Mouse (Mus musculus) forebrain, embryonic 15.5 days (tissue): ENCODE measurements at regions not wholly inside any gene's neighbourhood (a gene's known extent, or its start where the extent isn't known, plus 50 kb on each side); places are given as distances from the start of the nearest gene placed in this dataset.
A peak's percentile ranks its signal among the peaks of the same experiment; 100 is the strongest.

Source experiments
- ATAC-seq: fragments of 200-750 bp; cut with Nextera tagmentation; replicated peaks from 2 replicates; pipeline ENCODE4 v1.8.0; 2017; ENCODE audit warnings: mild to moderate bottlenecking, moderate TSS enrichment, moderate library complexity
- H3K27ac ChIP-seq: fragments of 300-500 bp; sonication (generic); replicated peaks from 2 replicates; pipeline ENCODE4 v1.5.1; 2015; ENCODE audit warnings: mild to moderate bottlenecking, inconsistent platforms
- H3K27me3 ChIP-seq: fragments of 300-500 bp; sonication (generic); 2 replicates; pipeline ENCODE4 v1.6.1; 2015; ENCODE audit warnings: inconsistent platforms
- H3K36me3 ChIP-seq: fragments of 300-500 bp; sonication (generic); 2 replicates; pipeline ENCODE4 v1.6.1; 2015; ENCODE audit warnings: mild to moderate bottlenecking, inconsistent platforms
- H3K4me1 ChIP-seq: fragments of 300-500 bp; sonication (generic); 2 replicates; pipeline ENCODE4 v1.6.1; 2015; ENCODE audit warnings: inconsistent platforms
- H3K4me2 ChIP-seq: fragments of 300-500 bp; sonication (generic); replicated peaks from 2 replicates; pipeline ENCODE4 v1.6.1; 2015; ENCODE audit warnings: mild to moderate bottlenecking, inconsistent platforms
- H3K4me3 ChIP-seq: fragments of 300-500 bp; sonication (generic); 2 replicates; pipeline ENCODE4 v1.5.1; 2015; ENCODE audit warnings: mild to moderate bottlenecking, inconsistent platforms
- H3K9ac ChIP-seq: fragments of 300-500 bp; sonication (generic); replicated peaks from 2 replicates; pipeline ENCODE4 v1.6.1; 2015; ENCODE audit warnings: mild to moderate bottlenecking, inconsistent platforms
- H3K9me3 ChIP-seq: fragments of 300-500 bp; sonication (generic); 2 replicates; pipeline ENCODE4 v1.6.1; 2016; ENCODE audit warnings: inconsistent platforms
- WGBS: fragments of 180-500 bp; shearing (Covaris S2); methylation state at CpG from one replicate; pipeline ENCODE4 v1.1.7; 2015; ENCODE audit warnings: mixed read lengths; 5-methylcytosine and 5-hydroxymethylcytosine counted together

- ATAC-seq: no peak
- Histone ChIP-seq H3K4me2 (no peak overlapping the region), H3K9me3 (no peaks in the 10 kb centered on the region), H3K27me3 (no peaks in the 10 kb centered on the region), H3K9ac (no peak overlapping the region), H3K36me3 (no peaks in the 10 kb centered on the region), H3K4me1 (no peaks in the 10 kb centered on the region), H3K27ac (no peak overlapping the region), H3K4me3 (no peak overlapping the region)
- WGBS: 90% methylated on average over 3 of the region's 3 CpGs
Observed at GRCm38 (mm10) chr6:24037919-24038318, 68.1 kb upstream of the Tas2r118 start.

GRCm38 (mm10) chr6:24026352-24026751 lies 56.5 kb upstream of the Tas2r118 start:
- 0 out of 2 replicates have a peak, but pooled peaks cover 5% of the 10 kb centered on the region for H3K4me1 ChIP-seq
- no peak overlapping the region for H3K4me3 ChIP-seq
- WGBS: 76% methylated on average over 1 of the region's 1 CpGs
- no peak for ATAC-seq
- H3K9ac ChIP-seq: no peak overlapping the region
- no peaks in the 10 kb centered on the region for H3K9me3 ChIP-seq
- no peaks in the 10 kb centered on the region for H3K36me3 ChIP-seq
- no peak overlapping the region for H3K4me2 ChIP-seq
- no peak overlapping the region for H3K27ac ChIP-seq
- no peaks in the 10 kb centered on the region for H3K27me3 ChIP-seq

GRCm38 (mm10) chr6:24025721-24026120 lies 55.9 kb upstream of the Tas2r118 start:
- peak; percentile 61; the same call in 1 of the 2 replicates for ATAC-seq
- Histone ChIP-seq H3K9me3 (no peaks in the 10 kb centered on the region), H3K4me1 (0 out of 2 replicates have a peak, but pooled peaks cover 5% of the 10 kb centered on the region), H3K27ac (no peak overlapping the region), H3K4me3 (no peak overlapping the region), H3K36me3 (no peaks in the 10 kb centered on the region), H3K27me3 (no peaks in the 10 kb centered on the region), H3K9ac (no peak overlapping the region), H3K4me2 (no peak overlapping the region)
